In genomic region chr11:8680650-8681049, GRCm38 (mm10) we compare ENCODE assay signal across 14 mouse cellular contexts. TPM values are rescaled to one million over a fixed set of nuclear protein-coding genes. Genes with fewer than 3 reads are reported as not detected.
DNase-seq lines count a peak whose midpoint lies in the region; ATAC-seq and TF ChIP-seq lines count a peak whose summit lies in the region.
"Had no signal": no experiment of that assay in that cellular context is flagged by ENCODE, and none has a peak within 500 bp of the region (broad histone marks: within the 10 kb centered on the region; RNA-seq: fewer than 3 reads in every experiment).

No protein-coding gene starts in this region.

- no peak overlapping the region for H3K9ac ChIP-seq in intestine, embryonic 14.5 days (ENCODE audit: low read length)
- H3K9ac ChIP-seq in intestine, postnatal 0 days (ENCODE audit: low read depth, low read length), result no peak overlapping the region
- no peak overlapping the region for H3K9ac ChIP-seq in limb, embryonic 15.5 days
- H3K9ac ChIP-seq in midbrain, embryonic 15.5 days, result no peak overlapping the region
- H3K9ac ChIP-seq: hindbrain, embryonic 15.5 days; neural tube, embryonic 12.5 days had no signal

- no peaks in the 10 kb centered on the region for H3K9me3 ChIP-seq in intestine, embryonic 14.5 days (ENCODE audit: control insufficient read depth, low read length)
- H3K9me3 ChIP-seq in intestine, postnatal 0 days (ENCODE audit: control insufficient read depth), result no peaks in the 10 kb centered on the region
- no peaks in the 10 kb centered on the region for H3K9me3 ChIP-seq in embryonic facial prominence, embryonic 10.5 days
- no peaks in the 10 kb centered on the region for H3K9me3 ChIP-seq in limb, embryonic 15.5 days
- H3K9me3 ChIP-seq in midbrain, embryonic 15.5 days, result no peaks in the 10 kb centered on the region
- H3K9me3 ChIP-seq: hindbrain, embryonic 15.5 days; neural tube, embryonic 12.5 days had no signal

- H3K27ac ChIP-seq in intestine, embryonic 14.5 days (ENCODE audit: low read depth), result peak overlapping the region; percentile 51
- H3K27ac ChIP-seq in intestine, postnatal 0 days (ENCODE audit: low read depth, low read length), result no peak overlapping the region
- H3K27ac ChIP-seq in embryonic facial prominence, embryonic 10.5 days (replicated peaks), result 0 out of 2 replicates have a peak overlapping the region, but pooled peaks have one; percentile 16
- H3K27ac ChIP-seq in embryonic fibroblast, embryonic 13.5 days (ENCODE audit: insufficient read depth, low read length), result peak overlapping the region; percentile 62; the same call in 1 of the 2 replicates
- peak overlapping the region; percentile 23 for H3K27ac ChIP-seq in limb, embryonic 15.5 days
- no peak overlapping the region for H3K27ac ChIP-seq in midbrain, embryonic 15.5 days
- H3K27ac ChIP-seq: hindbrain, embryonic 15.5 days; macrophage; neural tube, embryonic 12.5 days had no signal

- no peaks in the 10 kb centered on the region for H3K36me3 ChIP-seq in intestine, embryonic 14.5 days (ENCODE audit: control insufficient read depth, insufficient read depth, low read length)
- H3K36me3 ChIP-seq in intestine, postnatal 0 days (ENCODE audit: control insufficient read depth, insufficient read depth), result no peaks in the 10 kb centered on the region
- H3K36me3 ChIP-seq in embryonic facial prominence, embryonic 10.5 days (replicated peaks), result no peaks in the 10 kb centered on the region
- no peaks in the 10 kb centered on the region for H3K36me3 ChIP-seq in limb, embryonic 15.5 days
- H3K36me3 ChIP-seq in midbrain, embryonic 15.5 days (replicated peaks), result no peaks in the 10 kb centered on the region
- H3K36me3 ChIP-seq: hindbrain, embryonic 15.5 days; neural tube, embryonic 12.5 days had no signal

- no peak for ATAC-seq in intestine, embryonic 14.5 days (replicated peaks; ENCODE audit: low FRiP score, low TSS enrichment, low read depth)
- no peak for ATAC-seq in intestine, postnatal 0 days
- peak; percentile 40; the same call in 1 of the 2 replicates for ATAC-seq in limb, embryonic 15.5 days (ENCODE audit: insufficient number of reproducible peaks, low FRiP score, low TSS enrichment, low read depth)
- ATAC-seq in midbrain, embryonic 15.5 days (replicated peaks), result no peak
- ATAC-seq: CD4-positive, CD25-positive, alpha-beta regulatory T cell, adult 4 months had no signal

- no peak overlapping the region for H3K4me2 ChIP-seq in intestine, embryonic 14.5 days (ENCODE audit: low read length)
- H3K4me2 ChIP-seq in intestine, postnatal 0 days (replicated peaks; ENCODE audit: low read depth), result no peak overlapping the region
- H3K4me2 ChIP-seq in limb, embryonic 15.5 days, result no peak overlapping the region
- H3K4me2 ChIP-seq in midbrain, embryonic 15.5 days, result no peak overlapping the region
- H3K4me2 ChIP-seq: hindbrain, embryonic 15.5 days; neural tube, embryonic 12.5 days had no signal

- no peak for TF ChIP-seq CTCF in intestine, postnatal 0 days (IDR thresholded peaks at IDR 0.05; ENCODE audit: low read depth)
- no peak for TF ChIP-seq CTCF in embryonic fibroblast, embryonic 13.5 days (IDR thresholded peaks at IDR 0.05; ENCODE audit: borderline replicate concordance, insufficient read depth, low read length)

- DNase-seq in intestine, embryonic 14.5 days (ENCODE audit: low spot score), result no peak
- no peak for DNase-seq in embryonic facial prominence, embryonic 10.5 days (ENCODE audit: low spot score)
- no peak for DNase-seq in ovary, adult 18-20 months (ENCODE audit: low spot score)
- DNase-seq: cerebellum, adult 8-10 months; midbrain, embryonic 14.5 days; thymus, postnatal 14 days had no signal

- 26% methylated on average over 7 of the region's 7 CpGs for whole genome bisulfite sequencing in intestine, embryonic 14.5 days
- WGBS in intestine, postnatal 0 days, result 50% methylated on average over 7 of the region's 7 CpGs
- WGBS in embryonic facial prominence, embryonic 10.5 days, result 49% methylated on average over 7 of the region's 7 CpGs
- WGBS in limb, embryonic 15.5 days, result 18% methylated on average over 7 of the region's 7 CpGs
- WGBS in midbrain, embryonic 15.5 days, result 37% methylated on average over 7 of the region's 7 CpGs

- no peak overlapping the region for H3K4me3 ChIP-seq in intestine, embryonic 14.5 days (ENCODE audit: low read depth, low read length)
- H3K4me3 ChIP-seq in intestine, postnatal 0 days (ENCODE audit: low read depth, low read length), result no peak overlapping the region
- no peak overlapping the region for H3K4me3 ChIP-seq in embryonic facial prominence, embryonic 10.5 days
- H3K4me3 ChIP-seq in embryonic fibroblast, embryonic 13.5 days (ENCODE audit: insufficient read depth, low read length), result no peak overlapping the region
- H3K4me3 ChIP-seq in limb, embryonic 15.5 days, result no peak overlapping the region
- no peak overlapping the region for H3K4me3 ChIP-seq in midbrain, embryonic 15.5 days
- H3K4me3 ChIP-seq: hindbrain, embryonic 15.5 days; neural tube, embryonic 12.5 days had no signal

- no peaks in the 10 kb centered on the region for H3K27me3 ChIP-seq in intestine, embryonic 14.5 days (replicated peaks; ENCODE audit: control insufficient read depth, insufficient read depth, low read length)
- H3K27me3 ChIP-seq in intestine, postnatal 0 days (replicated peaks; ENCODE audit: control insufficient read depth, insufficient read depth, low read length), result no peaks in the 10 kb centered on the region
- H3K27me3 ChIP-seq in embryonic facial prominence, embryonic 10.5 days (replicated peaks; ENCODE audit: low read depth, poor library complexity, severe bottlenecking), result peaks cover 6% of the 10 kb centered on the region; the same call in 1 of the 2 replicates
- H3K27me3 ChIP-seq in limb, embryonic 15.5 days, result no peaks in the 10 kb centered on the region
- H3K27me3 ChIP-seq in midbrain, embryonic 15.5 days (replicated peaks), result no peaks in the 10 kb centered on the region
- H3K27me3 ChIP-seq: hindbrain, embryonic 15.5 days; neural tube, embryonic 12.5 days had no signal

- 0 out of 2 replicates have a peak, but pooled peaks cover 14% of the 10 kb centered on the region for H3K4me1 ChIP-seq in intestine, embryonic 14.5 days (replicated peaks; ENCODE audit: control insufficient read depth, insufficient read depth, low read length)
- H3K4me1 ChIP-seq in intestine, postnatal 0 days (replicated peaks; ENCODE audit: control insufficient read depth, insufficient read depth, low read length), result no peaks in the 10 kb centered on the region
- peaks cover 13% of the 10 kb centered on the region for H3K4me1 ChIP-seq in embryonic facial prominence, embryonic 10.5 days
- H3K4me1 ChIP-seq in embryonic fibroblast, embryonic 13.5 days (ENCODE audit: control insufficient read depth, insufficient read depth, low read length), result no peaks in the 10 kb centered on the region; the same call in 1 of the 2 replicates
- peaks cover 13% of the 10 kb centered on the region for H3K4me1 ChIP-seq in limb, embryonic 15.5 days
- no peaks in the 10 kb centered on the region for H3K4me1 ChIP-seq in midbrain, embryonic 15.5 days
- H3K4me1 ChIP-seq: hindbrain, embryonic 15.5 days; neural tube, embryonic 12.5 days had no signal

- no peak for TF ChIP-seq POLR2A in embryonic fibroblast, embryonic 13.5 days (IDR thresholded peaks at IDR 0.05; ENCODE audit: low read depth, low read length)

RNA-seq across cellular contexts. Expression of gene Tns3, which starts 16.3 kb away (rescaled TPM):
- 25.7 and 26.7 TPM in 2 replicates for polyA plus RNA-seq in intestine, embryonic 14.5 days (2014; fragmentation: Nextera tagmentation; extraction: Ambion mirVana)
- polyA plus RNA-seq in intestine, postnatal 0 days (2015; fragmentation: Nextera tagmentation; extraction: Ambion mirVana), result 10.5 and 11.4 TPM in 2 replicates
- 20.2 and 23.4 TPM in 2 replicates for polyA plus RNA-seq in embryonic facial prominence, embryonic 10.5 days (2016; fragmentation: Nextera tagmentation; extraction: Ambion mirVana)
- polyA plus RNA-seq in embryonic fibroblast, embryonic 13.5 days (2011; ENCODE audit: insufficient read length, low read depth, missing spikeins), result 96.5 and 113 TPM in 2 replicates
- polyA plus RNA-seq in limb, embryonic 15.5 days (2015; fragmentation: Nextera tagmentation; extraction: Ambion mirVana), result 26.8 and 31.6 TPM in 2 replicates
- 6.1 and 6.4 TPM in 2 replicates for polyA plus RNA-seq in midbrain, embryonic 15.5 days (2015; fragmentation: Nextera tagmentation; extraction: Ambion mirVana)

Comparison
In these comparisons a context has a peak if more than half of its experiments do, and no peak if none do; other contexts are left out.
1. H3K27ac ChIP-seq: peak in intestine, embryonic 14.5 days (single experiment), embryonic facial prominence, embryonic 10.5 days (single experiment), embryonic fibroblast, embryonic 13.5 days (single experiment) and limb, embryonic 15.5 days (single experiment); none in intestine, postnatal 0 days (single experiment) and midbrain, embryonic 15.5 days (single experiment).